ENCODE assay signal across 9 mouse cellular contexts in genomic region chr4:148040029-148040830, GRCm38 (mm10). TPM values are rescaled to one million over a fixed set of nuclear protein-coding genes. Genes with fewer than 3 reads are reported as not detected.
DNase-seq lines count a peak whose midpoint lies in the region; ATAC-seq lines count a peak whose summit lies in the region.
"Had no signal": no experiment of that assay in that cellular context is flagged by ENCODE, and none has a peak within 500 bp of the region (broad histone marks: within the 10 kb centered on the region; RNA-seq: fewer than 3 reads in every experiment).

No protein-coding gene starts in this region.

- 65% methylated on average over 15 of the region's 15 CpGs for WGBS in limb, embryonic 13.5 days
- WGBS in stomach, embryonic 16.5 days, result 63% methylated on average over 15 of the region's 15 CpGs

- H3K9ac ChIP-seq in limb, embryonic 13.5 days, result peak overlapping the region; percentile 72
- H3K9ac ChIP-seq in stomach, embryonic 16.5 days (ENCODE audit: low read length), result peak overlapping the region; percentile 77

- no peak for ATAC-seq in limb, embryonic 13.5 days (ENCODE audit: low FRiP score, low read depth)
- no peak for ATAC-seq in stomach, embryonic 16.5 days (ENCODE audit: insufficient read depth, low FRiP score)

- peak overlapping the region; percentile 81 for H3K4me3 ChIP-seq in limb, embryonic 13.5 days
- peak overlapping the region; percentile 75 for H3K4me3 ChIP-seq in stomach, embryonic 16.5 days (replicated peaks; ENCODE audit: low read length)

- H3K36me3 ChIP-seq in limb, embryonic 13.5 days, result peaks cover 32% of the 10 kb centered on the region
- H3K36me3 ChIP-seq in stomach, embryonic 16.5 days (ENCODE audit: control insufficient read depth, insufficient read depth, low read length), result peaks cover 9% of the 10 kb centered on the region; the same call in 1 of the 2 replicates

- H3K4me1 ChIP-seq in limb, embryonic 13.5 days, result peaks cover 44% of the 10 kb centered on the region
- peaks cover 42% of the 10 kb centered on the region for H3K4me1 ChIP-seq in stomach, embryonic 16.5 days (ENCODE audit: control insufficient read depth, insufficient read depth, low read length)

- H3K27me3 ChIP-seq in limb, embryonic 13.5 days, result no peaks in the 10 kb centered on the region
- H3K27me3 ChIP-seq in stomach, embryonic 16.5 days (ENCODE audit: control insufficient read depth, insufficient read depth, low read length), result no peaks in the 10 kb centered on the region

- DNase-seq in kidney, adult 9 months, result peak; percentile 50
- no peak for DNase-seq in kidney, postnatal 14 days
- peak; percentile 73 for DNase-seq in adipocyte (ENCODE audit: low spot score)
- peak; percentile 46 for DNase-seq in heart, adult 8-10 months (ENCODE audit: low spot score)
- no peak for DNase-seq in ovary, postnatal 10 days (ENCODE audit: low spot score)
- DNase-seq in left cerebral cortex, postnatal 14 days (ENCODE audit: low spot score in 2 of 2), result no peak

- H3K27ac ChIP-seq in limb, embryonic 13.5 days, result peak overlapping the region; percentile 85
- peak overlapping the region; percentile 91 for H3K27ac ChIP-seq in stomach, embryonic 16.5 days (ENCODE audit: low read length)

- H3K9me3 ChIP-seq in limb, embryonic 13.5 days, result no peaks in the 10 kb centered on the region
- no peaks in the 10 kb centered on the region for H3K9me3 ChIP-seq in stomach, embryonic 16.5 days (replicated peaks; ENCODE audit: control insufficient read depth, low read length)

- intact Hi-C loops in left cerebral cortex, postnatal 14 days (cut with DNase I), result no loop called here

- H3K4me2 ChIP-seq in limb, embryonic 13.5 days (replicated peaks), result peak overlapping the region; percentile 94
- peak overlapping the region; percentile 92 for H3K4me2 ChIP-seq in stomach, embryonic 16.5 days (ENCODE audit: low read depth, low read length)

RNA-seq across cellular contexts. Expression of gene Mthfr, which starts 1.4 kb away (rescaled TPM):
- 1 to 10 TPM; 8.0 to 9.8 (median 8.6) TPM for total RNA-seq in heart, adult 8-10 months (2022)
- polyA plus RNA-seq in limb, embryonic 13.5 days (2015; fragmentation: Nextera tagmentation; extraction: Ambion mirVana), result 24.3 and 24.9 TPM in 2 replicates
- polyA plus RNA-seq in stomach, embryonic 16.5 days (2015; fragmentation: Nextera tagmentation; extraction: Ambion mirVana), result 26.0 and 26.7 TPM in 2 replicates
- 10 to 100 TPM; 24.9 to 28.3 TPM for total RNA-seq in left cerebral cortex, postnatal 14 days (2021)

RNA-seq across cellular contexts. Expression of gene Clcn6, which starts 1.6 kb away (rescaled TPM):
- total RNA-seq in heart, adult 8-10 months (2022), result 1 to 10 TPM; 7.1 to 9.8 (median 8.9) TPM
- polyA plus RNA-seq in limb, embryonic 13.5 days (2015; fragmentation: Nextera tagmentation; extraction: Ambion mirVana), result 7.5 and 8.2 TPM in 2 replicates
- polyA plus RNA-seq in stomach, embryonic 16.5 days (2015; fragmentation: Nextera tagmentation; extraction: Ambion mirVana), result 5.7 and 6.1 TPM in 2 replicates
- total RNA-seq in left cerebral cortex, postnatal 14 days (2021), result 10 to 100 TPM; 60.1 to 61.1 TPM

RNA-seq across cellular contexts. Expression of gene Nppa, which starts 39.7 kb away (rescaled TPM):
- 1,000 to 10,000 TPM; 1,499 to 1,940 (median 1,728) TPM for total RNA-seq in heart, adult 8-10 months (2022)
- polyA plus RNA-seq in limb, embryonic 13.5 days (2015; fragmentation: Nextera tagmentation; extraction: Ambion mirVana), result not detected in 2 replicates
- 0.18 TPM in 1 of 2 replicates, not detected in the other for polyA plus RNA-seq in stomach, embryonic 16.5 days (2015; fragmentation: Nextera tagmentation; extraction: Ambion mirVana)
- 1 to 10 TPM in 1 of 2 experiments, under 1 TPM in 1; 0.53 to 1.3 TPM for total RNA-seq in left cerebral cortex, postnatal 14 days (2021)

RNA-seq across cellular contexts. Expression of gene Agtrap, which starts 47.6 kb away (rescaled TPM):
- total RNA-seq in heart, adult 8-10 months (2022), result 10 to 100 TPM; 45.2 to 51.5 (median 48.2) TPM
- 13.2 and 14.1 TPM in 2 replicates for polyA plus RNA-seq in limb, embryonic 13.5 days (2015; fragmentation: Nextera tagmentation; extraction: Ambion mirVana)
- 16.5 and 16.9 TPM in 2 replicates for polyA plus RNA-seq in stomach, embryonic 16.5 days (2015; fragmentation: Nextera tagmentation; extraction: Ambion mirVana)
- total RNA-seq in left cerebral cortex, postnatal 14 days (2021), result 1 to 10 TPM; 5.8 to 8.1 TPM

RNA-seq across cellular contexts. Expression of gene Nppb, which starts 54.6 kb away (rescaled TPM):
- total RNA-seq in heart, adult 8-10 months (2022), result 100 to 1,000 TPM; 107 to 313 (median 216) TPM
- polyA plus RNA-seq in limb, embryonic 13.5 days (2015; fragmentation: Nextera tagmentation; extraction: Ambion mirVana), result not detected in 2 replicates
- polyA plus RNA-seq in stomach, embryonic 16.5 days (2015; fragmentation: Nextera tagmentation; extraction: Ambion mirVana), result not detected in 2 replicates
- total RNA-seq in left cerebral cortex, postnatal 14 days (2021), result not detected
- polyA plus RNA-seq: brain, embryonic 14.5 days had no signal

Comparison
In these comparisons a context has a peak if more than half of its experiments do, and no peak if none do; other contexts are left out.
1. DNase-seq: peak in kidney, adult 9 months (single experiment), adipocyte (single experiment) and heart, adult 8-10 months (single experiment); none in kidney, postnatal 14 days (single experiment), ovary, postnatal 10 days (single experiment) and left cerebral cortex, postnatal 14 days (0 of 2).
2. RNA of gene Clcn6, which starts 1.6 kb away (total RNA-seq): 60.1 to 61.1 TPM in left cerebral cortex, postnatal 14 days; 7.1 to 9.8 TPM in heart, adult 8-10 months; every median in the first group is over 4 times any median in the second.
3. RNA of gene Nppa, which starts 39.7 kb away (total RNA-seq): 1,499 to 1,940 TPM in heart, adult 8-10 months; 0.53 to 1.3 TPM in left cerebral cortex, postnatal 14 days; every median in the first group is over 100 times any median in the second.